Mouse (Mus musculus): ENCODE results near the gene Rad51b.

Gene Rad51b

GRCm38 (mm10) chr12:79381489-79381888 is 84.4 kb downstream of the Rad51b start:
- no peak for DNase-seq (ENCODE audit: low read depth)

- DNase-seq (ENCODE audit: low read depth), result no peak
These were observed 85.3 kb downstream of the Rad51b start for GRCm38 (mm10) chr12:79382416-79382815.

DNA sequence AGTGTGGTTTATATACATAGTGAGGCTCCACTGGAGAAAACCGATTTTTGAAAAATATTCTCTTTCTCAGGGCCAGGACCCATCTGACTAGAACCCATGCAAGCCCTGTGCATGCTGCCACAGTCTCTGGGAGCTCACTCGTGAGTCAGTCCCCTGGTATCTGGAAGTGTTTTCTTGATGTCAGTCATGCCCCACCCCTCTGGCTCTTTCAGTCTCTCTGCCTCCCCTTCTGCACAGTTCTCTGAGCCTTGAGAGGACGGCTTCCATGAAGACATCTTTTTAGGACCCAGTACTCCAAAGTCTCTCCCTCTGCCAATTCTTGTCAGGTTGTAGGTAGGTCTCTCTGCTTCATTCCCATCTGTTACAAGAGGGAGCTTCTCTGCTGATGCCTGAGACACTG is 86.5 kb downstream of the Rad51b start:
- DNase-seq (ENCODE audit: low read depth), result no peak

DNA sequence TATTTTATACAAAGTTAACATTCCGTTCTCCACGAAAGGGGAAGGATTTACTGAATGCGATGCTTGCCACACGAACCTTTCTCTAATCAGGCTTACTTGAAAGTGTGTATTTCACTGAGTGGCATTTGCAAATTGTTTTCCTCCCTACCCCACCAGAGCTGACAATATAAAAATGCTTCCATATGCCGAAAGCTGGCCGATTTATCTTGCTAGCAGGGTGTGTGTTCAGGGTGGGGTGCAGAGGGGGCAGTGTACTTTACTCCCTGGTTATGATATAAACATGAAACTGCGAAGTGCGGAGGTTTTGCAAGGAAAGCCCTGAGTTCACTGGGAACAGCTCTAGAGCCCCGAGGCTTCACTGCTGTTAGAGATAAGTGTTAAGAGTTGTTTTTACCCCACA is 87.7 kb downstream of the Rad51b start:
- no peak for DNase-seq (ENCODE audit: low read depth)

GRCm38 (mm10) chr12:79385199-79385598 is 88.1 kb downstream of the Rad51b start:
- DNase-seq (ENCODE audit: low read depth), result no peak

DNA sequence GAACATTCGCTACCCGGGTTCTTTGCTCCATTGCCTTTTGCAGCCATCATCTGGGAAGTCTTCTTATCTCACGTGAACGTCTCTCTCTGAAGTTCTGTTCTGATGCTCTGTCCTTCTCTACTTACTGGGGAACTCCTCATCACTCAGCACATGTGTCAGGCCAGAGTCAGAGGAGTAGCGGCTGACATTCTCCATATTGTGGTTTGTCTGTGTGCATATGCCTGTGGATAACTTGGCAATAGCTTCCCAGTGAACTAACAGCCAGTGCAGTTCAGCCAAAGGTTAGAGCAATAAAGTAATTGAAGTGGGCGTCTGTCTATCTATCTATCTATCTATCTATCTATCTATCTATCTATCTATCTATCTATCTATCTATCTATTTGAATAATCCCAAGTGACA is 90.8 kb downstream of the Rad51b start:
- no peak for DNase-seq (ENCODE audit: low read depth)

- DNase-seq (ENCODE audit: low read depth), result no peak
These were observed 92.2 kb downstream of the Rad51b start for GRCm38 (mm10) chr12:79389251-79389650.

DNA sequence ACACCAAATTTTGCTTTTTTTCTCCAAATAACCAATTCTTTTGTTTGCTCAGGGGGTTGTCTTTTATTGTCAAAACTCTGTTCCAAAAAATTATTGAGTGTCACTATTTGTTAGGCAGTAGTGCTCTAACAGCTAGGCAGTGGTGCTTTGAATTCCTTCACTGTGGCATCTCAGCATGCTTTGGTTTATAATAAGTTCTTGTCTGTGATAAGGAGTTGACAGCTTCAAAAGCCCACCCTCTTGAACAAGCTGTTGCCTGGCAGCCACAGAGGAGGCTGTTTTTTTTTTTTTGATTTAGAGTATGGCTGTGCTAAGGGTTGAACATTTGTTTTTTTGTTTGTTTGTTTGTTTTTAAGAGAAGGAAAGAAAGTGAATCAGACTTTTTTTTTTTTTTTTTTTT is 92.9 kb downstream of the Rad51b start:
- no peak for DNase-seq (ENCODE audit: low read depth)

DNA sequence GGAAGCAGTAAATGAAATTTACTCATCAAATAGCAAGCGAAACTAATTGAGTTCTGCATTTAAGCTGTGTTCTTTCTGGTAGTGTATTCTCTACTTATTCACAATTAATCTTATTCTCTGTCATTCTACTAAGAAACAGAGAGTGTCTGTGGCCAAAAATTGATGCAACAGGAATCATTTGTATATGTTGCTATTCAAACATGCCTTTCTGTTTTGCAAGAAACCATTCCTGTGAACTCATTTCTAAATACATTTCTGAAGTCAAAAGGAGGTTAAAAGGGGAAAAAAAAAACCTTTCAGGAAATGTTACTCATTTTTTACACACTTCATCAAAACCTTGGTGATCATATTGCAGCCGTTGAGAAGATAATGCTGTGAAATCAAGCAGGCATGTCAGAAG is 96.6 kb downstream of the Rad51b start:
- no peak for DNase-seq (ENCODE audit: low read depth)

DNA sequence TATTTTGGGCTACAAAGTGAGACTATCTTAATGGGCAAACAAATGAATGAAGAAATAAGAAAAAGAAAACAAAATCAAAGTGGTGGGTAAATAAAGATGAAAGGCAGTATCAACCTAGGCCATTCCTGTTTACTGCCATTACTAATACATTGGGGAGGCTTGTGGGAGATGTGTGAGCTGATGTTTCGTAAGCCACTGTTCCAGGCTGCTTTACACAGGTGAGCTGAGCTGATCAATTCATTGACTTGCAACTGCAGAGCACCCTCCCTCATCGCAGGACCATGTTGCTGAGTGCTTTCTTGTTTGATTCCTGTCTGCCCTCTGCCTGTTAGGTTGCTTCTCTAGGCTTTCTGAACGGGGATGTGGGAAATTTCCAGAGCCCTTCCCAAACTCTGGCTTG is 106.9 kb downstream of the Rad51b start:
- no peak for DNase-seq (ENCODE audit: low read depth)

DNA sequence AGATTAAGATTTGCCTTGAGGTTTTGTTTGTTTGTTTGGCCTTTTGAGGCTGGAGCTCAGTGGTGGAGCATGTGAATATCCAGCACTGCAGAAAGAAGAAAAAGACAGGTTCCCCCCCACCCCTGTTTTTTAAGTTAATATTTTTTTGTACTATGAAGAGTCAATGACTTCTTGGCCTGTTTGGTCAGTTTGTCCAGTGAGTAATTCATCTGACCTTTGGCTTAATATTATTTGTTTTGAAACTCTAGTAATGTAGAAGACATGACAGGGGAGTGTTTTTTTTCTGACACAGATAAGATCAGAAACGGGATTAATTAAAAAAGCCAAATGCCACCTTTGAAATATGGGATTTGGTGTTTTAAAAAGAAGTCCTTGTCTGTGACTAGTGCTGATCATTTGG is 107.4 kb downstream of the Rad51b start:
- no peak for DNase-seq (ENCODE audit: low read depth)

DNA sequence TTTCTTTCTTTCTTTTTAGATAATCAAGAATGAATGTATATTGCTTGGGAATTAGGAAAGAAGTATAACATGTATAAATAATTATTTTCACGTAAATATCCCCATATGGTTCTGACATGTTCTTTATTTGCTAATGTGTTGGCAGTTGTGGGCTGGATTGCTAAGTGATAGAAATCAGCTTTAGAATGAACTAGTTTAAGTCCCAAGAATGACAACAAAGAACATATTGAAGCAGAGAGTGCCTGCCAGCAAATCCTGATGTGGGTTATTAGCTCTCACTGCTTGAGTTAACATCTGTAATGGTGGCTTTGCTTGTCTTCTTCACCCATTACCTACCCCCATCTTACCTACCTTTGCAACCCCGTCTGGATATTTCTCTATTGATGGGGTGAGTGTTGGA is 111.6 kb downstream of the Rad51b start:
- no peak for DNase-seq (ENCODE audit: low read depth)

- DNase-seq (ENCODE audit: low read depth), result no peak
These were observed 112.2 kb downstream of the Rad51b start for GRCm38 (mm10) chr12:79409126-79409860.

DNA sequence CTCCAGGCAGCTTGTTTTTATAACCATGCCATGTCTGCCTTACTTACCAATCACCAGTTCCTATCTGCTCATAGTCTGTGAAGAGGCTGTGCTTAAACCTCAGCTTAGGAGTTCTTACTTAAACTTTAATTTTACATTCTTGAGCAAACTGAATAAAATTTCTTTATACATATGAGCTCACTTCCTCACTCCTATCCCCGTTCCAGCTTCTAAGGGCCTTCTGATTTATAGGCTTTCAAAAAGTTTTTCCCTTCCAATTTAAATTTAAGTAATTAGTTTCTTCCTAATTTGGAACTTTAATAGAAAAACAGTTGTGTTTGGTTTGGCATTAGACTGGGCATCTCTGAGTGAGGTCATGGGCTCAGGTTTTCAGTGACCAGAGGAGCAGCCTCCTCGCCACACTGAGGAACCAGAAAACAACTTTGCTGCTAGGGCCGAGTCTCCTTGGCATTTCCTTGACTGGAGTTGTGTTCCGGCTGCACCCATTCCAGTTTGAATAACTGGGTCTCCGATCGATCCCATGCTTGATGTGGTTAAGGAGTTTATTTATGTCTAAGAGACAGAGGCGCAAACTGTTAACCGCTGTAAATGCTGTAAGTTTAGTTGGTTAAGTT is 115.9 kb downstream of the Rad51b start:
- no peak for DNase-seq (ENCODE audit: low read depth)

GRCm38 (mm10) chr12:79417360-79417759 is 120.3 kb downstream of the Rad51b start:
- no peak for DNase-seq (ENCODE audit: low read depth)

- no peak for DNase-seq (ENCODE audit: low read depth)
These were observed 123.5 kb downstream of the Rad51b start for GRCm38 (mm10) chr12:79420605-79421004.

DNA sequence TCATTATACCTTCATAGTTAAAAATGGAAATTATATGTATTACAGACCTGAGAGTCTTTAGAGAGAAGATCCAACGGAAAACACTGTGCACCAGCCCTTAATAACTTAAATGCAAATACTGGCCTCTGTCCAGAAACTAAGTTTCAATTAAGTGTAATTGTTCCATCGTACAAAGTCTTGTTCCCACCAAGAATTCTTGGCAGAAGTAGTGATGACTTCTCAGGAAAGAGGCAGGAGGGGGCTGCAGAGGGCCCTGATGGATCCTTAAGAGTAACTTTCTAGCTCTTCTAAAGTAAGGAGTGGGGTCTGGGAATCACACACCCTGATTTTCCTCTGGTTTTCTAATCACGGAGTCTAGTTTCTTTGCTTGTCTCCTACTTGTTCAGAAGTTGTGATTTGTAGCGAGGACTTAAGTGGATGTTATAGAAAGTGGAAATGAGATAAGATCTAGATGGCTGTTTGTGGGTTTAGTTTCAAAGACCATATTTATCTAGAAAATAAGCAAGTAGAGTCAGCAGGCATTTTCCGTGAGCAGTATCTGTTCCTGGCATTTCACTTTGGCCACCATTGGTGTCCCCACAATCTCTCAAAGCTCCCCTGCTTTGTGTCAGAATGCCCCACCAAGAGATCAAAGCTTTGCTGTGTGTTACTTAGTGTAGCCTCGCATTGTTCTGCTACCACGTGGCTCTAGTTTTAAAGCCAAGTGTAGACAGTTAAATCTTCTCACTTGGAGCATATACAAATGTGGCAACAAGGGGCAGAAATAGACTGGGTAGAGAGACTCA is 132.6 kb downstream of the Rad51b start:
- DNase-seq (ENCODE audit: low read depth), result no peak

- no peak for DNase-seq (ENCODE audit: low read depth)
These were observed 134.1 kb downstream of the Rad51b start for GRCm38 (mm10) chr12:79431138-79431537.

GRCm38 (mm10) chr12:79433724-79434442 is 136.8 kb downstream of the Rad51b start:
- DNase-seq (ENCODE audit: low read depth), result no peak

DNA sequence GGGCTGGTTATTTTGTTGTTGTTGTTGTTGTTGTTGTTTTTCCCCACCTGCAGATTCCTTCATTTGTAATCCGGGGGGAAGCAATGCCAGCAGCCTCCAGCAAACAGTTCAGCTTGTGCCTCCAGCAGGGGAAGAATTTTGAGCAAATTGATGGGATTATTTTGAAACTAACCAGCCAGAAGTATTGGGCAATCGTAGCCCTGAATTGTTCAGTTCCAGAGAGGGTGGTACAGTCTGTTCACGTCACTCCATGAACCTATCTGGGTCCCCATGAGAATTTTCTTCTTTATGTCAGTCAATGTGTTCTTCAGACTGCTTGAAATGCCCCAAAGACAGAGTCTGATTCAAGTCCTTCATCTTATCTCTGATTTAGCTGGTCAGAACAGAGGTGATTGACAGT is 138.4 kb downstream of the Rad51b start:
- no peak for DNase-seq (ENCODE audit: low read depth)

DNA sequence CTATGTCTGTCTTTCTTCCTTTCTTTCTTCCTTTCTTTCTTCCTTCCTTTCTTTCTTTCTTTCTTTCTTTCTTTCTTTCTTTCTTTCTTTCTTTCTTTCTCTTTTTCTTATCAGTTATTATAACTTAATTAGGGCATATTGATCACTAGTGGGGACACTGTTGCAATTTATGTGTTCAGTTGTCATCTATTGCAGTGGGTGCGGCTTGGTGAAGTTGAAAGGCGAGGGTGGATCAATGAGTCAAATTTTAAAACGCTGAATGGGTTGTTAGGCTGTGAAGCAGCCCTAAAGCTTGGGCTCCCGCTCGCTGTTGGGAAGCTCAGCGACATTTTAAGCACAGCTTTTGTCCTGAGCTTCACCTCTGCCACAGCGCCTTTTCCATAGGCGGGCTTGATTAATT is 139.0 kb downstream of the Rad51b start:
- DNase-seq (ENCODE audit: low read depth), result no peak

DNA sequence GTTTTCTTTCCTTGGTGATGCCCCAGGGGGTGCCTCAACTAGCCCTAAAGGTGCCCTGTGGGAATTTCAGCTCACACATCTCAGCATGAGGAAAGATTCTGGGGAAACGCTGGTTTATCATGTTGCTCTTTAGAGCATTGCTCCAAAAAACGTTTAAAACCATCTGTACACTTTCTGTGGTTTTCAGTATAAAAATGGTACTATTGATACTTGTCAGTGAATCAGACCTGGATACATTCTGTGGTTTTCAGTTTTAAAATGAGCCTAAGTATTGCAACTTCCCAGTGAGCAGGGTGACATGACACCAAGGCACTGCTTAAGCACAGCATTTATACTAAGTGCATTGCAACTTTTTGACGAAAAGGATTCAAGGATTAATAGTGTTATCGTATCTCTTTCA is 139.8 kb downstream of the Rad51b start:
- no peak for DNase-seq (ENCODE audit: low read depth)

DNA sequence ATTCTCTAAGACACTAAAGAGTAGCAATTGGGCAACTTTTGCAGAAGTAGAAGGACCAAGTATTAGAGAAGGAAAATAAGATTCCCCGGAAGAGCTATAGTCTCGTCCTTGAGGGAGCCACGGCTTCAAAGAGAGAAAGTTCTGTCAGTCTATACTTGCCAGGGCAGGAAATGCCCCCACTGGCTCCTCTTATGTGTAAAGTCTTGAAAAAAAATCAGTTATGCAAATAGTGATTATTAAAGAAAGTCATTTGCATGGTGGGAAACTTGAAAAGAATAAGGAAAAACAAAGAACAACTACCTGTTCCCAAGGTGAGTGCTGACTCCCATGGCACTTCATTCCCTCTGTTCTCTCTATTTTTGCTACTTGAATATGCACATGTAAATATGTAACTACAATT is 140.5 kb downstream of the Rad51b start:
- DNase-seq (ENCODE audit: low read depth), result no peak

Measured in c-Kit-positive CD71-negative TER-119-negative erythroid progenitor cells, embryonic 14.5 days (primary cell).